Mouse (Mus musculus): ENCODE measurements around the gene Mtmr11. TPM values are rescaled to one million over a fixed set of nuclear protein-coding genes. Genes with fewer than 3 reads are reported as not detected.

Gene Mtmr11
- total RNA-seq (2023): 0.14 and 0.88 TPM in 2 replicates

GRCm38 (mm10) chr3:96161869-96162840 lies at the start of gene Mtmr11:
Gene Mtmr11, plus strand, starts transcription at chr3:96162004.

GRCm38 (mm10) chr3:96172197-96173178 lies 10.7 kb downstream of the Mtmr11 start, which contains the start of gene Sf3b4:
Gene Sf3b4, plus strand, starts transcription at chr3:96172332.

DNA sequence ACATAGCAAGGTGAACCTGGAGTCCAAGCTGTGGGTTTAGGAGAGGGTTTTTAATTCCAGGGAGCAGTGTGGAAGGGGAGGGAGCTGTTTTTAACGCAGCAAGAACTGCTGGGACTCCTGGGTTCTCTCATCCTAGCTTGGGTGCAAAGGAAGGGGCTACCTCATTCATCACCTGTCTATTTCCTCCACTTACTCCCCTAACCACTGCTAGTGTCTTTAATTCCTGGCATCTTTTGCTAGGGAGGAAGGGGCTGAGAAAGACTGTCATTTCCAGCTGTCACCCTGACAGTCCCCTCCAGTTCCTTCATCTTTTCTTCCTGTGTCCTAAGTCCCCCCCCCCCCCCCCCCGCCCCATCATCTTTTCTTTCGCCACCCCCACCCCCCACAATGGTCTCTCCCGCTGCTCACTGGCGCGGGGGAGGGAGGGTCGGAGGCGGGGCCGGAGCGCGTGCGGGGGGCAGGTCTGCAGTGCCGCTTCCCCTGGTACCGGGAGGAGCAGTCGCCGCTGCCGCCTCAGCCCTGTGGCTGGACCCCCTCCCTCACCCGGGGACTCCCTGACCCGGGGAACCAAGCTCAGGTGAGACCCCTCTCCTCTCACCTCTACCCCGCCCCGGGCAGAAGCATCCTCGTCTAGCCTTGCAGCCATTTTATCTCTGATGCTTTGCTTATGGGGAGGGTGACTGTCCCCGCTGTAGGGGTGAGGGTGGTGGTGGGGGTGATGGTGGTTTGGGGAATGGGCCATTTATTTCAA lies 19.1 kb downstream of the Mtmr11 start, which contains the start of gene Sv2a:
Sv2a (plus strand) TSS at position 425 of the 751 bp plus-strand sequence.

DNA sequence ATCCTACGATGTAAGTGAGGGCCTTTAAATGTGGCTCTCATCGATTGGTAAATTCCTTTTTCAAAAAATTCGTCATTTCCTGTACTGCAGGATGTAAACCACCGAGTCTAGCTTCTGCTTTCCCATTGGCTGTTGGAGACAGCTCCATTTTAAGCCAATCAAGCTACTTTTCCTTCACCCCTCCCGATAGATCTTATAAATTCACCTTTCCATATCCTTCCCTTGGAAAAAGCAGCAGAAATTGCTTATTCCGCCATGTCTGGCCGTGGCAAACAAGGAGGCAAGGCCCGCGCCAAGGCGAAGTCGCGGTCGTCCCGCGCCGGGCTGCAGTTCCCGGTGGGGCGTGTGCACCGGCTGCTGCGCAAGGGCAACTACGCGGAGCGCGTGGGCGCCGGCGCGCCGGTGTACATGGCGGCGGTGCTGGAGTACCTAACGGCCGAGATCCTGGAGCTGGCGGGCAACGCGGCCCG lies 57.9 kb downstream of the Mtmr11 start, which contains the start of the genes Bola1 and Hist2h2ab:
Bola1 (minus strand) TSS at position 49 of the 470 bp plus-strand sequence.
Hist2h2ab (plus strand) TSS at position 205 of the 470 bp plus-strand sequence.

GRCm38 (mm10) chr3:96220765-96221639 lies 59.2 kb downstream of the Mtmr11 start, which contains the start of the genes Hist2h2ac and Hist2h2be:
Gene Hist2h2ac, minus strand, starts transcription at chr3:96220880.
Gene Hist2h2be, plus strand, starts transcription at chr3:96221119.

Other genes starting within 250 kb of the Mtmr11 start
- 62.2 and 84.1 TPM in 2 replicates for gene Anp32e, start 232.8 kb upstream of the Mtmr11 start, total RNA-seq (2023)
- gene Plekho1, start 166.0 kb upstream of the Mtmr11 start, total RNA-seq (2023): 37.4 and 45.9 TPM in 2 replicates
- gene Vps45, start 103.5 kb upstream of the Mtmr11 start, total RNA-seq (2023): 8.2 and 9.3 TPM in 2 replicates
- 18.5 and 19.1 TPM in 2 replicates for gene Otud7b, start 57.5 kb upstream of the Mtmr11 start, total RNA-seq (2023)
- 39.0 and 45.7 TPM in 2 replicates for gene Sf3b4, start 10.3 kb downstream of the Mtmr11 start, total RNA-seq (2023)
- 0.16 and 0.43 TPM in 2 replicates for gene Sv2a, start 19.1 kb downstream of the Mtmr11 start, total RNA-seq (2023)
- 1.1 and 2.9 TPM in 2 replicates for gene Bola1, start 57.7 kb downstream of the Mtmr11 start, total RNA-seq (2023)
- gene Hist2h2ab, start 57.9 kb downstream of the Mtmr11 start, total RNA-seq (2023): 11.8 and 12.8 TPM in 2 replicates
- gene Hist2h2ac, start 58.9 kb downstream of the Mtmr11 start, total RNA-seq (2023): 166 and 197 TPM in 2 replicates
- 1.2 and 2.1 TPM in 2 replicates for gene Hist2h2be, start 59.1 kb downstream of the Mtmr11 start, total RNA-seq (2023)
- gene Hist2h3c2, start 77.1 kb downstream of the Mtmr11 start, total RNA-seq (2023): 234 and 345 TPM in 2 replicates
- 1,826 and 2,294 TPM in 2 replicates for gene Hist2h2aa2, start 78.3 kb downstream of the Mtmr11 start, total RNA-seq (2023)
- 29.7 and 30.1 TPM in 2 replicates for gene Hist2h2aa1, start 83.5 kb downstream of the Mtmr11 start, total RNA-seq (2023)
- not detected in 2 replicates for gene Hist2h3c1, start 84.7 kb downstream of the Mtmr11 start, total RNA-seq (2023)
- gene Hist2h4, start 101.3 kb downstream of the Mtmr11 start, total RNA-seq (2023): 118 and 170 TPM in 2 replicates
- gene Hist2h3b, start 106.7 kb downstream of the Mtmr11 start, total RNA-seq (2023): 1,408 and 1,623 TPM in 2 replicates
- gene Hist2h2bb, start 107.7 kb downstream of the Mtmr11 start, total RNA-seq (2023): 992 and 1,162 TPM in 2 replicates
- 0.63 and 1.9 TPM in 2 replicates for gene Fcgr1, start 132.0 kb downstream of the Mtmr11 start, total RNA-seq (2023)